Mouse (Mus musculus) liver, embryonic 14.5 days (tissue): ENCODE data around the gene C1qtnf5. TPM values are rescaled to one million over a fixed set of nuclear protein-coding genes. Genes with fewer than 3 reads are reported as not detected.

Experiments
- ATAC-seq: fragments of 200-750 bp; cut with Nextera tagmentation; 2 replicates; pipeline ENCODE4 v1.8.0; 2017; ENCODE audit warnings: moderate number of reproducible peaks, mild to moderate bottlenecking, moderate library complexity; ENCODE audit not compliant: insufficient read depth
- DNase-seq, 3 experiments: peaks; one replicate each; pipeline ENCODE4 v3.0.0-alpha.2; 2012 to 2013; ENCODE audit warnings: low read depth in 3 of 3, low spot score in 3 of 3
- H3K27ac ChIP-seq: fragments of 300-500 bp; sonication (generic); 2 replicates; pipeline ENCODE4 v1.5.1; 2014; ENCODE audit warnings: moderate library complexity, mild to moderate bottlenecking, control low read depth, inconsistent platforms
- H3K27me3 ChIP-seq: fragments of 300-500 bp; sonication (generic); 2 replicates; pipeline ENCODE4 v1.6.1; 2014; ENCODE audit warnings: mild to moderate bottlenecking, low read length, moderate library complexity; ENCODE audit not compliant: control insufficient read depth, insufficient read depth
- H3K36me3 ChIP-seq: fragments of 300-500 bp; sonication (generic); replicated peaks from 2 replicates; pipeline ENCODE4 v1.6.1; 2014; ENCODE audit warnings: low read depth; ENCODE audit not compliant: control insufficient read depth, insufficient read depth
- H3K4me1 ChIP-seq, 2 experiments: fragments of 200-500 bp in 1 of 2; fragments of 300-500 bp in 1 of 2; sonication (generic) in 1 of 2; replicated peaks; 2 replicates each; pipeline ENCODE4 v1.6.1; 2012 to 2014; ENCODE audit warnings: antibody characterized with exemption in 1 of 2, inconsistent platforms in 1 of 2, low read length in 1 of 2; ENCODE audit not compliant: control insufficient read depth in 2 of 2, insufficient read depth in 2 of 2
- H3K4me2 ChIP-seq: fragments of 300-500 bp; sonication (generic); 2 replicates; pipeline ENCODE4 v1.6.1; 2014; ENCODE audit warnings: low read depth, mild to moderate bottlenecking, control low read depth, moderate library complexity
- H3K4me3 ChIP-seq, 2 experiments: fragments of 200-500 bp in 1 of 2; fragments of 300-500 bp in 1 of 2; sonication (generic) in 1 of 2; 2 replicates each; pipeline ENCODE4 v1.5.1; 2012 to 2014; ENCODE audit warnings: low read depth in 2 of 2, low read length in 2 of 2, mild to moderate bottlenecking in 2 of 2, control low read depth in 1 of 2, inconsistent platforms in 1 of 2, moderate library complexity in 1 of 2; ENCODE audit not compliant: insufficient read depth in 1 of 2
- H3K9ac ChIP-seq: fragments of 300-500 bp; sonication (generic); replicated peaks from 2 replicates; pipeline ENCODE4 v1.6.1; 2014; ENCODE audit warnings: mild to moderate bottlenecking, control low read depth, moderate library complexity
- H3K9me3 ChIP-seq: fragments of 300-500 bp; sonication (generic); 2 replicates; pipeline ENCODE4 v1.6.1; 2016; ENCODE audit warnings: low read length, mixed read lengths; ENCODE audit not compliant: control insufficient read depth
- CTCF ChIP-seq: IDR thresholded peaks from 2 replicates; pipeline ENCODE4 v1.5.1; 2016; ENCODE audit warnings: antibody characterized with exemption, low read depth, control low read depth
- EP300 ChIP-seq: IDR thresholded peaks from 2 replicates; pipeline ENCODE4 v1.6.1; 2016; ENCODE audit warnings: antibody characterized with exemption, low read depth
- WGBS: fragments of 180-500 bp; shearing (Covaris S2); extraction: QIAGEN DNeasy Blood & Tissue Kit; methylation state at CpG from one replicate; pipeline ENCODE4 v1.1.7; 2014; ENCODE audit not compliant: insufficient replicate concordance; 5-methylcytosine and 5-hydroxymethylcytosine counted together
- polyA plus RNA-seq, 2 experiments: library from polyadenylated mRNA; depleted of rRNA in 1 of 2; stranded (reverse) in 1 of 2; unstranded in 1 of 2; fragments of >200 nt; fragmentation: Nextera tagmentation in 1 of 2; extraction: Ambion mirVana in 1 of 2; gene quantifications; 2 replicates each; pipeline versions ENCODE4 v1.2.1 to v1.2.3; 2012 to 2014

The C1qtnf5 gene
- polyA plus RNA-seq, 2 experiments: 0.27 to 0.30 TPM

GRCm38 (mm10) chr9:44129633-44130032 lies 22.6 kb downstream of the C1qtnf5 start:
- no peak overlapping the region for H3K9ac ChIP-seq
- peak overlapping the region in 1 of 2 experiments; percentile 21; a peak in 2 of 4 replicates for H3K4me3 ChIP-seq
- H3K4me2 ChIP-seq: peak overlapping the region; percentile 44
- H3K9me3 ChIP-seq: no peaks in the 10 kb centered on the region
- H3K36me3 ChIP-seq: no peaks in the 10 kb centered on the region
- TF ChIP-seq CTCF (no peak), EP300 (no peak)
- H3K27me3 ChIP-seq: peaks cover 57% of the 10 kb centered on the region
- ATAC-seq: peak; percentile 30; the same call in 1 of the 2 replicates
- 3% methylated on average over 9 of the region's 9 CpGs for WGBS
- H3K27ac ChIP-seq: no peak overlapping the region
- DNase-seq: no peak
- H3K4me1 ChIP-seq: peaks cover 0 to 8% of the 10 kb centered on the region in 2 experiments; a peak in 1 of 4 replicates

- under 1% methylated on average over 27 of the region's 27 CpGs for WGBS
- H3K4me3 ChIP-seq: peak overlapping the region in 1 of 2 experiments; percentile 21; a peak in 2 of 4 replicates
- TF ChIP-seq EP300: no peak
- no peak for TF ChIP-seq CTCF
- no peak overlapping the region for H3K27ac ChIP-seq
- no peak overlapping the region for H3K9ac ChIP-seq
- no peaks in the 10 kb centered on the region for H3K36me3 ChIP-seq
- H3K4me1 ChIP-seq: peaks cover 0 to 8% of the 10 kb centered on the region in 2 experiments; a peak in 1 of 4 replicates
- peaks cover 61% of the 10 kb centered on the region for H3K27me3 ChIP-seq
- ATAC-seq (peak; percentile 32; the same call in 1 of the 2 replicates), DNase-seq (peak in 1 of 3 experiments; percentile 28)
- peak overlapping the region; percentile 44 for H3K4me2 ChIP-seq
- no peaks in the 10 kb centered on the region for H3K9me3 ChIP-seq
These were observed 23.0 kb downstream of the C1qtnf5 start for GRCm38 (mm10) chr9:44130034-44130433.

GRCm38 (mm10) chr9:44130581-44131275 lies 23.7 kb downstream of the C1qtnf5 start:
- H3K9me3 ChIP-seq: no peaks in the 10 kb centered on the region
- H3K9ac ChIP-seq: no peak overlapping the region
- H3K36me3 ChIP-seq: no peaks in the 10 kb centered on the region
- no peak for TF ChIP-seq EP300
- no peak for TF ChIP-seq CTCF
- no peak overlapping the region for H3K27ac ChIP-seq
- peaks cover 0 to 8% of the 10 kb centered on the region in 2 experiments; a peak in 1 of 4 replicates for H3K4me1 ChIP-seq
- DNase-seq (no peak), ATAC-seq (peak; percentile 49)
- peaks cover 68% of the 10 kb centered on the region for H3K27me3 ChIP-seq
- no peak overlapping the region; a peak in 1 of 4 replicates for H3K4me3 ChIP-seq
- 19% methylated on average over 19 of the region's 19 CpGs for WGBS
- H3K4me2 ChIP-seq: peak overlapping the region; percentile 44; the same call in 1 of the 2 replicates

- H3K36me3 ChIP-seq: no peaks in the 10 kb centered on the region
- H3K4me2 ChIP-seq: no peak overlapping the region
- 17% methylated on average over 7 of the region's 7 CpGs for WGBS
- TF ChIP-seq CTCF (no peak), EP300 (no peak)
- H3K27me3 ChIP-seq: peaks cover 73% of the 10 kb centered on the region
- ATAC-seq (no peak), DNase-seq (no peak)
- no peak overlapping the region for H3K27ac ChIP-seq
- peaks cover 0 to 7% of the 10 kb centered on the region in 2 experiments; a peak in 1 of 4 replicates for H3K4me1 ChIP-seq
- H3K9me3 ChIP-seq: no peaks in the 10 kb centered on the region
- no peak overlapping the region for H3K9ac ChIP-seq
- no peak overlapping the region for H3K4me3 ChIP-seq
These were observed 24.2 kb downstream of the C1qtnf5 start for GRCm38 (mm10) chr9:44131276-44131590.

GRCm38 (mm10) chr9:44132200-44132599 lies 25.2 kb downstream of the C1qtnf5 start:
- no peak for ATAC-seq
- no peaks in the 10 kb centered on the region for H3K9me3 ChIP-seq
- WGBS: 39% methylated on average over 5 of the region's 5 CpGs
- peaks cover 0 to 6% of the 10 kb centered on the region in 2 experiments; a peak in 1 of 4 replicates for H3K4me1 ChIP-seq
- DNase-seq: no peak
- H3K36me3 ChIP-seq: no peaks in the 10 kb centered on the region
- TF ChIP-seq CTCF (no peak), EP300 (no peak)
- H3K9ac ChIP-seq: no peak overlapping the region
- H3K27me3 ChIP-seq: peaks cover 78% of the 10 kb centered on the region
- no peak overlapping the region for H3K27ac ChIP-seq
- H3K4me2 ChIP-seq: no peak overlapping the region
- H3K4me3 ChIP-seq: no peak overlapping the region
